Mouse (Mus musculus): Measurements from ENCODE around the gene Acp6. TPM values are rescaled to one million over a fixed set of nuclear protein-coding genes. Genes with fewer than 3 reads are reported as not detected.

Acp6 gene
- polyA plus RNA-seq, 1 experiment from 2014 or later, result 37.2 TPM

DNA sequence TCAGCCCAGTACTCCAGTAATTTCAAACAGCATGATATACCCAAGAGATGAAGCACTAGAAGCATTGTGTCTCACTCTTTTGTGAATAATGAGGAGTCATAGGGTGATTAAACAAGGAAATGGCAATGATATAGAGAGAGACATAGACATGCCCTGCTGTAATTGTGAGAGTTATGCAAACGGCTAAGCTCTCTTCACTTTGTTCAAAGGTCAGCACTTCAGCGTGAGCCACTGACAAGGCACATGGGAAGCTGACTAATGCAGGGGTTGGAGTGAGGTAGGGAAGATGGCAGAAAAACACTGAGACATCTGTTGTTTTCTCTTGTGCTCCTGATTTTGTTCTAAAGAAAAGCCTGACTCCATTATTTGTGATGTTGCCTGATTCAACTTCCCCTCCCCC lies 7.5 kb upstream of the Acp6 start:
- Histone ChIP-seq H3K9ac (replicated peaks; ENCODE audit: low read depth) (no peak overlapping the region), H3K4me3 (ENCODE audit: low read depth, low read length) (no peak overlapping the region), H3K27me3 (replicated peaks; ENCODE audit: insufficient read depth, low read length) (no peaks in the 10 kb centered on the region), H3K36me3 (ENCODE audit: insufficient read depth, low read length) (no peaks in the 10 kb centered on the region), H3K9me3 (ENCODE audit: low read length) (no peaks in the 10 kb centered on the region), H3K4me1 (ENCODE audit: insufficient read depth, low read depth, low read length) (no peaks in the 10 kb centered on the region), H3K27ac (ENCODE audit: low read length) (no peak overlapping the region), H3K4me2 (replicated peaks; ENCODE audit: low read depth, low read length) (no peak overlapping the region)
- no peak for DNase-seq (ENCODE audit: low spot score)
- ATAC-seq, result no peak
- WGBS, result 42% methylated on average over 2 of the region's 2 CpGs
- no peak for TF ChIP-seq CTCF (IDR thresholded peaks at IDR 0.05)
- TF ChIP-seq EP300 (IDR thresholded peaks at IDR 0.05), result no peak

DNA sequence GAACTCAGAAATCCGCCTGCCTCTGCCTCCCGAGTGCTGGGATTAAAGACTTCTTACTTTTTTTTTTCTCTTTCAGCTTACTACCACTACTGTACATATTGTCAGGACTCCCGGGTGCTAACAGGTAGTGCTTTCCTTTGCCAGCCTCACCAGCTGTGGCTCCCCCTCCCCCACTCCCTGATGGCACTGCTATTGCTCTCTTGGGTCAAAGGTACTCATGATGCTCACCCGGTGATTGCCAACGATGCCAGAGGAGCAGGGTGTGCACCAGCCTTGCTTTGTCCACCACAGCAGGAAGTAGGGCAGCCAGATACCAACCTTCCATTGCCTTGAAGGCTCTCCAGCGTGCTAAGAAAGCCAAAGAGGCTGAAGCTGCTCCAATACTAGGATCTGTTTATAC lies 2.1 kb upstream of the Acp6 start:
- Histone ChIP-seq H3K4me2 (replicated peaks; ENCODE audit: low read depth, low read length) (no peak overlapping the region), H3K4me1 (ENCODE audit: insufficient read depth, low read depth, low read length) (peaks cover 9% of the 10 kb centered on the region; the same call in 1 of the 2 replicates), H3K27me3 (replicated peaks; ENCODE audit: insufficient read depth, low read length) (no peaks in the 10 kb centered on the region), H3K9ac (replicated peaks; ENCODE audit: low read depth) (no peak overlapping the region), H3K36me3 (ENCODE audit: insufficient read depth, low read length) (no peaks in the 10 kb centered on the region), H3K9me3 (ENCODE audit: low read length) (no peaks in the 10 kb centered on the region), H3K4me3 (ENCODE audit: low read depth, low read length) (no peak overlapping the region), H3K27ac (ENCODE audit: low read length) (no peak overlapping the region)
- WGBS, result 87% methylated on average over 5 of the region's 6 CpGs
- DNase-seq (ENCODE audit: low spot score) (no peak), ATAC-seq (no peak)
- no peak for TF ChIP-seq EP300 (IDR thresholded peaks at IDR 0.05)
- no peak for TF ChIP-seq CTCF (IDR thresholded peaks at IDR 0.05)

DNA sequence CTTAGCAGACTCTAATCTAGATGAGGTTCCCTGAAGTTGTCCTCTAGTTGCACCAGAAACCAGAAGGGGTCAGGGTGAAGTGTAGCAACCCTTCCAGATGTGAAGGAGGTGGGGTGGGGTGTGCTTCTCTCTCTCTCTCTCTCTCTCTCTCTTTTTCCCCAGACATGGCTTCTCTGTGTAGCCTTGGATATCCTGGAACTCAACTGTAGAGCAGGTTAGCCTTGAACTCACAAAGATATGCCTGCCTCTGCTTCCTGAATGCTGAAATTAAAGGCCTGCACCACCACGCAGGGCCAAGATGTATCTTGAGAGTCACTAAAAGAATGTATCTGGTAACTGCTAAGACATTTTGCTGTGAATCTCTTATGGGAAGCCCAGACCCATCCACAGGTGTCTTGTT lies 1.3 kb upstream of the Acp6 start:
- H3K27me3 ChIP-seq (replicated peaks; ENCODE audit: insufficient read depth, low read length), result no peaks in the 10 kb centered on the region
- 85% methylated on average over 1 of the region's 1 CpGs for WGBS
- TF ChIP-seq CTCF (IDR thresholded peaks at IDR 0.05) (no peak), EP300 (IDR thresholded peaks at IDR 0.05) (no peak)
- peaks cover 9% of the 10 kb centered on the region; the same call in 1 of the 2 replicates for H3K4me1 ChIP-seq (ENCODE audit: insufficient read depth, low read depth, low read length)
- H3K9ac ChIP-seq (replicated peaks; ENCODE audit: low read depth), result no peak overlapping the region
- H3K4me2 ChIP-seq (replicated peaks; ENCODE audit: low read depth, low read length), result no peak overlapping the region
- ATAC-seq (no peak), DNase-seq (ENCODE audit: low spot score) (no peak)
- no peak overlapping the region for H3K4me3 ChIP-seq (ENCODE audit: low read depth, low read length)
- no peak overlapping the region for H3K27ac ChIP-seq (ENCODE audit: low read length)
- H3K36me3 ChIP-seq (ENCODE audit: insufficient read depth, low read length), result no peaks in the 10 kb centered on the region
- H3K9me3 ChIP-seq (ENCODE audit: low read length), result no peaks in the 10 kb centered on the region

DNA sequence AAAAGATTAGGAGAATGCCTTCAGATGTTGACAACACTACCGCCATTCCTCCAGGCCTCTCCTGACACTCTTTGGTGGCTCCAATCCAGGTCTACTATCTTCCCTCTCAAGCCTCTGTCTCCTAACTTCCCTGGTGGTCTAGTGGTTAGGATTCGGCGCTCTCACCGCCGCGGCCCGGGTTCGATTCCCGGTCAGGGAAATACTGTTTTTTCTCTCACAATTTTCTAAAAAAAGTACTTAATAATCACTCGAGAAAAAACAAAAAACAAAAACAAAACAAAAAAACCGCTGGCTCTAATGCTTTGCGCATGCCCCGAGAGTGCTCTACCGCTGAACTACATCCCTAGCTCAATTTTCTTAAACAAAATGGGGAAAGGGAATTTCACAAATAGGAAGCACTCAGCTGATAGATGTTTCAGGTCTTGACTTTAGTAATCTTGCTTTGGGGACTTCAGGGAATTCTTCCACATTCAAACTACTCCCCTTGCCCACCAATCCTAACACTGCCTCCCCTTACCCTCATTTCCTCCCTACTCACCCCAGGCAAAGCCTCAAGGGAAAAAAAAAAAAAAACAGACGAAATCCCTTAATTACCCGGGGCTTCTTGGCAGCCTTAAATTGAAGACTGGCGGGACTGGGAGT lies 498 bp upstream of the Acp6 start:
- 1% methylated on average over 17 of the region's 17 CpGs for WGBS
- Histone ChIP-seq H3K4me1 (ENCODE audit: insufficient read depth, low read depth, low read length) (peaks cover 9% of the 10 kb centered on the region; the same call in 1 of the 2 replicates), H3K9me3 (ENCODE audit: low read length) (no peaks in the 10 kb centered on the region), H3K4me3 (ENCODE audit: low read depth, low read length) (peak overlapping the region; percentile 73), H3K27ac (ENCODE audit: low read length) (peak overlapping the region; percentile 84), H3K27me3 (replicated peaks; ENCODE audit: insufficient read depth, low read length) (no peaks in the 10 kb centered on the region), H3K4me2 (replicated peaks; ENCODE audit: low read depth, low read length) (peak overlapping the region; percentile 91), H3K36me3 (ENCODE audit: insufficient read depth, low read length) (no peaks in the 10 kb centered on the region), H3K9ac (replicated peaks; ENCODE audit: low read depth) (no peak overlapping the region)
- peak; percentile 57 for ATAC-seq
- TF ChIP-seq EP300 (IDR thresholded peaks at IDR 0.05) (no peak), CTCF (IDR thresholded peaks at IDR 0.05) (no peak)
- DNase-seq (ENCODE audit: low spot score), result peak; percentile 75

DNA sequence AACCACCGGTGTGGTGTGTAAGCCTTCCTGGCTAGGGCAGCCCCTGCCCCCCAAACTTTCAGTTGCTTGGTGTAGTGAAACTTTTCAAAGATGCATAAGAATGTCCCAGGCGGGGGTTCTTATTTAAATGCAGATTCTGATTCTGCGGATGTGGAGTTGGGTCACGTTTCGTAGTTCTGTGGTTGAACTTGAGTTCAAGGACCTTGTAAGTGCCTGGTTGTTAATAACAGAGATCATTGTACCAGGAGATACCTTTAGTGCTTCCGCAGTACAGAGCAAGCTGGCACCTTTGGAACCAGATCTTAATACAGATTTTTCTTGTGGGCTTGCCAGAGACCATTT lies 903 bp downstream of the Acp6 start:
- H3K27ac ChIP-seq (ENCODE audit: low read length), result peak overlapping the region; percentile 84
- DNase-seq (ENCODE audit: low spot score) (peak; percentile 11), ATAC-seq (no peak)
- peak overlapping the region; percentile 55; the same call in 1 of the 2 replicates for H3K9ac ChIP-seq (replicated peaks; ENCODE audit: low read depth)
- H3K36me3 ChIP-seq (ENCODE audit: insufficient read depth, low read length), result no peaks in the 10 kb centered on the region
- H3K27me3 ChIP-seq (replicated peaks; ENCODE audit: insufficient read depth, low read length), result no peaks in the 10 kb centered on the region
- H3K9me3 ChIP-seq (ENCODE audit: low read length), result no peaks in the 10 kb centered on the region
- WGBS, result 11% methylated on average over 6 of the region's 6 CpGs
- H3K4me2 ChIP-seq (replicated peaks; ENCODE audit: low read depth, low read length), result peak overlapping the region; percentile 91
- peaks cover 9% of the 10 kb centered on the region; the same call in 1 of the 2 replicates for H3K4me1 ChIP-seq (ENCODE audit: insufficient read depth, low read depth, low read length)
- TF ChIP-seq EP300 (IDR thresholded peaks at IDR 0.05) (no peak), CTCF (IDR thresholded peaks at IDR 0.05) (no peak)
- H3K4me3 ChIP-seq (ENCODE audit: low read depth, low read length), result peak overlapping the region; percentile 73

DNA sequence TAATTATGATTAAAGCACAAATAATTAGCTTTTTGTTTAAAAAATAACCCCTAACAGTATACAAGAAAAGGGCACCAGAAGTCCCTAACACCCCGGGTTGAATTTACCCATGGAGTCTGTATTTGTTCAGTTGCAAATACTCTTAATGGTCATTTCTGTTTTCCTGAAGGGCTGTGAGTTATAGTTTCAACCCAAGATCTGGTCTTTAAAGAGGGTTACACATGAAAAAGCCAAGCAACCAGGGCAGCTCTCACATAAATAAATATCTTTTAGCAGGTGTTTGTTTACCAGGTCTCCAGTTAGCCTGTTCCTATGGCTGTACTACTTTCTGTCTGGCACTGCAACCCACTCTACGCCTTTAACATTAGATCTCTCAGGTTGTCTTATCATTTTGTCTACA lies 1.4 kb downstream of the Acp6 start:
- Histone ChIP-seq H3K4me3 (ENCODE audit: low read depth, low read length) (no peak overlapping the region), H3K36me3 (ENCODE audit: insufficient read depth, low read length) (no peaks in the 10 kb centered on the region), H3K27me3 (replicated peaks; ENCODE audit: insufficient read depth, low read length) (no peaks in the 10 kb centered on the region), H3K27ac (ENCODE audit: low read length) (no peak overlapping the region), H3K4me2 (replicated peaks; ENCODE audit: low read depth, low read length) (no peak overlapping the region), H3K9me3 (ENCODE audit: low read length) (no peaks in the 10 kb centered on the region), H3K4me1 (ENCODE audit: insufficient read depth, low read depth, low read length) (peaks cover 9% of the 10 kb centered on the region; the same call in 1 of the 2 replicates), H3K9ac (replicated peaks; ENCODE audit: low read depth) (no peak overlapping the region)
- ATAC-seq (no peak), DNase-seq (ENCODE audit: low spot score) (no peak)
- TF ChIP-seq CTCF (IDR thresholded peaks at IDR 0.05) (no peak), EP300 (IDR thresholded peaks at IDR 0.05) (no peak)
- 68% methylated on average over 2 of the region's 2 CpGs for WGBS

All from lung, postnatal 0 days (tissue).